22 mouse cellular contexts compared by ENCODE assay signal in the genomic region with DNA sequence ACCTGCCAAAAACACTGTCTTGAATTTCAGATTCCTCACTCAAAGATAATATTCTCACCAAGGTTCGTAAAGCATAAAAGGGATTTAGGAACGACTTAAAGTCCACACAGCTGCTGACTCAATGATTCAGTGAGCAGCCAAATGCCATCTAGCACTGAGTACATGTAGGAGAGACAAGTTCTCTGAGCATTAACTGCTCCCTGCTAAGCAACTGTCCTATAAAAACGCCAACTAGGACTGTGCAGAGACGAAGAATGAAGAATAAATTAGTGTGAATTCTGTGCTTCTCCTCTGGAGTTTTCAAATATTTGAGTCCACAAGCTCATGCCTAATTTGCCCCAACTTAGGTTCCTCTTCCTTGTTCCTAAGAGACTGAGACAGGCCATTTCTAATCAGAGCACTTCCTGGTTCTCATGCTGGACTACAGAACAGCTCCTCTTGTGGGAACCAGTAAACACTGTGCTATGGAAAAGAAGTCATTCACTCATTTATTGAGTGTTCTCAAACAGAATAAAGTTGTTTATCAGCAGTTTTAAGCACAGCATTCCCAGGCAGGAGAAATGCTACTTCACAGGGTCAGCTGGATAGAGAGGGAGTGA. TPM values are rescaled to one million over a fixed set of nuclear protein-coding genes. Genes with fewer than 3 reads are reported as not detected.
DNase-seq lines count a peak whose midpoint lies in the region; ATAC-seq lines count a peak whose summit lies in the region.
"Had no signal": no experiment of that assay in that cellular context is flagged by ENCODE, and none has a peak within 500 bp of the region (broad histone marks: within the 10 kb centered on the region; RNA-seq: fewer than 3 reads in every experiment).

No protein-coding gene starts in this region.

- peak; percentile 64 for DNase-seq in layer of hippocampus, adult 11-12 months (ENCODE audit: low spot score)
- DNase-seq in layer of hippocampus, postnatal 25 days (ENCODE audit: extremely low spot score in 1 of 2, low spot score in 1 of 2), result no peak
- peak; percentile 39 to 46 for DNase-seq in right cerebral cortex, postnatal 10 days (ENCODE audit: low spot score in 2 of 2)
- no peak for DNase-seq in right cerebral cortex, postnatal 4 days
- peak; percentile 53 for DNase-seq in layer of hippocampus, adult 9-10 months (ENCODE audit: low spot score)
- no peak for DNase-seq in testis, postnatal 10 days (ENCODE audit: low spot score)
- DNase-seq: adrenal gland, adult 8-10 months; cerebellum, adult 2 months; gastrocnemius, postnatal 10 days; heart, postnatal 14 days; kidney, adult 8-10 months; kidney, postnatal 4 days; lung, adult 18-20 months; retina, postnatal 1 day had no signal

- H3K9me3 ChIP-seq in midbrain, embryonic 13.5 days, result no peaks in the 10 kb centered on the region
- H3K9me3 ChIP-seq: forebrain, embryonic 15.5 days; heart, embryonic 10.5 days; hindbrain, embryonic 15.5 days; limb, embryonic 12.5 days; neural tube, embryonic 15.5 days had no signal

- H3K4me2 ChIP-seq in midbrain, embryonic 13.5 days (replicated peaks), result no peak overlapping the region
- H3K4me2 ChIP-seq: forebrain, embryonic 15.5 days; hindbrain, embryonic 15.5 days; limb, embryonic 12.5 days; neural tube, embryonic 15.5 days had no signal

- ATAC-seq in monocyte, adult 5-6 weeks (replicated peaks; ENCODE audit: insufficient number of reproducible peaks, low FRiP score, low TSS enrichment, poor library complexity, severe bottlenecking), result peak; percentile 53; the same call in 1 of the 2 replicates
- no peak for ATAC-seq in midbrain, embryonic 13.5 days
- ATAC-seq: forebrain, embryonic 15.5 days had no signal

- 87% methylated on average over 4 of the region's 4 CpGs for WGBS in midbrain, embryonic 13.5 days

- no peak overlapping the region for H3K4me3 ChIP-seq in midbrain, embryonic 13.5 days (replicated peaks)
- H3K4me3 ChIP-seq: forebrain, embryonic 15.5 days; heart, embryonic 10.5 days; hindbrain, embryonic 15.5 days; limb, embryonic 12.5 days; neural tube, embryonic 15.5 days had no signal

- H3K4me1 ChIP-seq in midbrain, embryonic 13.5 days (replicated peaks), result no peaks in the 10 kb centered on the region
- H3K4me1 ChIP-seq: forebrain, embryonic 15.5 days; heart, embryonic 10.5 days; hindbrain, embryonic 15.5 days; limb, embryonic 12.5 days; neural tube, embryonic 15.5 days had no signal

- H3K36me3 ChIP-seq in midbrain, embryonic 13.5 days, result peaks cover 47% of the 10 kb centered on the region

- no peak overlapping the region for H3K9ac ChIP-seq in midbrain, embryonic 13.5 days (replicated peaks)
- H3K9ac ChIP-seq: forebrain, embryonic 15.5 days; hindbrain, embryonic 15.5 days; limb, embryonic 12.5 days; neural tube, embryonic 15.5 days had no signal

- H3K27ac ChIP-seq in midbrain, embryonic 13.5 days, result no peak overlapping the region
- H3K27ac ChIP-seq: forebrain, embryonic 15.5 days; heart, embryonic 10.5 days; hindbrain, embryonic 15.5 days; limb, embryonic 12.5 days; neural tube, embryonic 15.5 days had no signal

- no peaks in the 10 kb centered on the region for H3K27me3 ChIP-seq in midbrain, embryonic 13.5 days
- H3K27me3 ChIP-seq: forebrain, embryonic 15.5 days; hindbrain, embryonic 15.5 days; limb, embryonic 12.5 days; neural tube, embryonic 15.5 days had no signal

RNA-seq across cellular contexts. Expression of a gene that starts 12.8 kb away (rescaled TPM):
- 10 to 100 TPM; 44.9 to 51.4 TPM for total RNA-seq in layer of hippocampus, postnatal 25 days (2021)
- 40.0 to 51.1 TPM (median 48.5 TPM) in 3 replicates for total RNA-seq in monocyte, adult 5-6 weeks (2017)
- polyA plus RNA-seq in midbrain, embryonic 13.5 days (2015; fragmentation: Nextera tagmentation; extraction: Ambion mirVana), result 61.5 and 63.4 TPM in 2 replicates

RNA-seq across cellular contexts. Expression of a gene that starts 54.0 kb away (rescaled TPM):
- under 1 TPM; 0.38 to 0.62 TPM for total RNA-seq in layer of hippocampus, postnatal 25 days (2021)
- total RNA-seq in monocyte, adult 5-6 weeks (2017), result not detected in 3 replicates
- polyA plus RNA-seq in midbrain, embryonic 13.5 days (2015; fragmentation: Nextera tagmentation; extraction: Ambion mirVana), result 0.08 TPM in 1 of 2 replicates, not detected in the other
- total RNA-seq: gastrocnemius, postnatal 10 days; heart, postnatal 14 days; megakaryocyte-erythroid progenitor cell, adult 5-6 weeks had no signal
- polyA plus RNA-seq: forebrain, embryonic 15.5 days; heart, embryonic 10.5 days; hindbrain, embryonic 15.5 days; neural tube, embryonic 15.5 days had no signal

Comparison
In these comparisons a context has a peak if more than half of its experiments do, and no peak if none do; other contexts are left out.
1. DNase-seq: peak in layer of hippocampus, adult 11-12 months (single experiment), right cerebral cortex, postnatal 10 days (2 of 2) and layer of hippocampus, adult 9-10 months (single experiment); none in layer of hippocampus, postnatal 25 days (0 of 2), right cerebral cortex, postnatal 4 days (single experiment) and testis, postnatal 10 days (single experiment).